Mouse (Mus musculus): Measurements from ENCODE around the gene Lce1g. TPM values are rescaled to one million over a fixed set of nuclear protein-coding genes. Genes with fewer than 3 reads are reported as not detected.

Gene Lce1g
- polyA plus RNA-seq (2015; fragmentation: Nextera tagmentation; extraction: Ambion mirVana) = not detected in 2 replicates

DNA sequence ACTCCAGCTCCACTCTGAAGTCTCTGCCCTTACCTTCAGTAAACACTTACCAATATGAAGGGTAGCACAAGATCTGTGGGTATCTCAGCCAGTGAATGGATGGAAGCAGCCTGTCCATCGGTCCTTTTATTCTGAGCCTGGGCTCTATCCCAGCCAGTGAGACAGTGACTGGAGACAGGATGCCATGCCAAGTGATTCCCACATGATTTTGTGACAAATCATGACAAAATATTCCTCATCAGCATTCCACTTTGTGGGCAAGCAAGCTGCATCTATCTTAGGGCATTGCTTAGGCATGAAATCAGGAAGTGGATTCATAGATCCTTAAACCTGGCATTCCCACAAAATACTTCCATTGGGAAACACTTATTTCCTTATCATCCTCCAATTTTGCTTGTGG, at the start of gene Lce1g:
Lce1g (minus strand) TSS at position 101 of the 400 bp plus-strand sequence.
- H3K4me3 ChIP-seq = no peak within 1 kb of the TSS
- H3K4me2 ChIP-seq = no peak within 1 kb of the TSS
- ATAC-seq (ENCODE audit: low FRiP score, low read depth) = no peak
- H3K27me3 ChIP-seq = no peaks in the 10 kb centered on the region
- no peaks in the 10 kb centered on the region for H3K4me1 ChIP-seq (replicated peaks)
- 83% methylated on average over 1 of the region's 1 CpGs for WGBS
- H3K27ac ChIP-seq (replicated peaks) = no peak within 1 kb of the TSS
- no peaks in the 10 kb centered on the region for H3K9me3 ChIP-seq
- H3K9ac ChIP-seq = no peak within 1 kb of the TSS
- no peaks in the 10 kb centered on the region for H3K36me3 ChIP-seq

DNA sequence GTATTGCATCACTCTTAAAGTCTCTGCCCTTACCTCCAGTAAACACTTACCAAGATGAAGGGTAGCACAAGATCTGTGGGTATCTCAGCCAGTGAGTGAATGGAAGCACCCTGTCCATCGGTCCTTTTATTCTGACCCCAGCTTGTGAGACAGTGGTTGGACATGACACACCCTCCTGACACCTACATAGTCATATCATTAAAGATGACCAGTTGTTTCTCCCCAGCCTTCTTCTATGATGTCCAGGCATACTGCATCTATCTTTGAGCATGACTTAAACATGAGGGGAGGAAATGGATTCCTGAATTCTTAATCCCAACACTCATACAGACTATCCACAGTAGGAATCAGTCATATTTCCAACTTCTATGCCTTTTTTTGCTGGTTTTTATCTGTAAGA, 38.3 kb upstream of the Lce1g start, which contains the start of gene Lce1j:
Lce1j (minus strand) TSS at position 101 of the 400 bp plus-strand sequence.
- no peak within 1 kb of the TSS for H3K27ac ChIP-seq (replicated peaks)
- WGBS = 93% methylated on average over 1 of the region's 1 CpGs
- H3K9ac ChIP-seq = no peak within 1 kb of the TSS
- ATAC-seq (ENCODE audit: low FRiP score, low read depth) = no peak
- H3K9me3 ChIP-seq = no peaks in the 10 kb centered on the region
- H3K27me3 ChIP-seq = no peaks in the 10 kb centered on the region
- no peaks in the 10 kb centered on the region for H3K4me1 ChIP-seq (replicated peaks)
- no peak within 1 kb of the TSS for H3K4me3 ChIP-seq
- H3K4me2 ChIP-seq = no peak within 1 kb of the TSS
- no peaks in the 10 kb centered on the region for H3K36me3 ChIP-seq

DNA sequence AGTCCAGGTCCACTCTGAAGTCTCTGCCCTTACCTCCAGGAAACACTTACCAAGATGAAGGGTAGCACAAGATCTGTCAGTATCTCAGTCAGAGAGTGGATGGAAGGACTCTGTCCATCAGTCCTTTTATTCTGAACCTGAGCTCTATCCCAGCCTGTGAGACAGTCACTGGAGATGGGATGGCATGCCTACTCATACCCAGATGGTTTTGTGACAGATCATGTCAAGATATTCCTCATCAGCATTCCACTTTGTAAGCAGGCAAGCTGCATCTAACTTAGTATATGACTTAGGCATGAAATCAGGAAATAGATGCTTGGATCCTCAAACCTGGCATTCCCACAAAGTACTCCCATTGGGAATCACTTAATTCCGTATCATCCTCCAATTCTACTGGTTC, 26.7 kb upstream of the Lce1g start, which contains the start of gene Lce1i:
Lce1i (minus strand) TSS at position 101 of the 400 bp plus-strand sequence.
- Histone ChIP-seq H3K36me3 (no peaks in the 10 kb centered on the region), H3K4me2 (no peak within 1 kb of the TSS), H3K27me3 (no peaks in the 10 kb centered on the region), H3K9ac (no peak within 1 kb of the TSS), H3K4me3 (no peak within 1 kb of the TSS), H3K27ac (replicated peaks) (no peak within 1 kb of the TSS), H3K9me3 (no peaks in the 10 kb centered on the region), H3K4me1 (replicated peaks) (no peaks in the 10 kb centered on the region)
- WGBS = 83% methylated on average over 1 of the region's 1 CpGs
- no peak for ATAC-seq (ENCODE audit: low FRiP score, low read depth)

DNA sequence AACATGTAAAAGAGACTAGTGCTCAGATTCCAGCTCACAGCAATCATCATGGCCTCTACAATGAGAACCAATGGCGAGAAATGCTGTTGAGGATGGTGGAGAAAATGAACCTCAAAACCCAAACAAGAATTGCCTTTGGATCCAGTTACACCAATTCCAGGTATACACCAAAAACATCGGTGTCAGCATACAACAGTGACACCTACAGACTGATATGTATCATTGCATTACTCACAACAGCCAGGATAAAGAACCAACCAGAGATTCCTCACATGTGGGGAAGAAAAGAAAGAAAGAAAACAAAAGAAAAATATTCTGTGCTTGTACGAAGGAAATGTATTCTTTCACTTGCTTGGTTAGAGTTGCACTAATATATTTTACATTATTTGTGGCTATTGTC, 19.4 kb upstream of the Lce1g start:
- H3K27ac ChIP-seq (replicated peaks) = no peak overlapping the region
- H3K4me2 ChIP-seq = no peak overlapping the region
- no peaks in the 10 kb centered on the region for H3K4me1 ChIP-seq (replicated peaks)
- ATAC-seq (ENCODE audit: low FRiP score, low read depth) = no peak
- no peak overlapping the region for H3K4me3 ChIP-seq
- no peaks in the 10 kb centered on the region for H3K9me3 ChIP-seq
- no peaks in the 10 kb centered on the region for H3K36me3 ChIP-seq
- H3K27me3 ChIP-seq = no peaks in the 10 kb centered on the region
- WGBS = 17% methylated on average over 3 of the region's 3 CpGs
- H3K9ac ChIP-seq = no peak overlapping the region

DNA sequence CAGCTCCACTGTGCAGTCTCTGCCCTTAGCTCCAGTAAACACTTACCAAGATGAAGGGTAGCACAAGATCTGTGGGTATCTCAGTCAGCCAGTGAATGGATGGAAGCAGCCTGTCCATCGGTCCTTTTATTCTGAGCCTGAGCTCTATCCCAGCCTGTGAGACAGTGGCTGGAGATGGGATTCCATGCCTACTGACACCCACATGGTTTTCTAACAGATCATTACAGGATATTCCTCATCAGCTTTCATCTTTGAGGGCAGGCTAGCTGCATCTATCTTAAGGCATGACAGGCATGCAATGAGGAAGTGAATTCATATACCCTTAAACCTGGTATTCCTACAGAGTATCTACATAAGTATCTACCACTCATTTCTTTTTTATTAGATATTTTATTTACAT, 12.8 kb upstream of the Lce1g start, which contains the start of gene Lce1h:
Lce1h (minus strand) TSS at position 101 of the 400 bp plus-strand sequence.
- Histone ChIP-seq H3K9me3 (no peaks in the 10 kb centered on the region), H3K27me3 (no peaks in the 10 kb centered on the region), H3K27ac (replicated peaks) (no peak within 1 kb of the TSS), H3K4me1 (replicated peaks) (no peaks in the 10 kb centered on the region), H3K9ac (no peak within 1 kb of the TSS), H3K4me3 (no peak within 1 kb of the TSS), H3K36me3 (no peaks in the 10 kb centered on the region), H3K4me2 (no peak within 1 kb of the TSS)
- no peak for ATAC-seq (ENCODE audit: low FRiP score, low read depth)
- WGBS = 90% methylated on average over 1 of the region's 1 CpGs

DNA sequence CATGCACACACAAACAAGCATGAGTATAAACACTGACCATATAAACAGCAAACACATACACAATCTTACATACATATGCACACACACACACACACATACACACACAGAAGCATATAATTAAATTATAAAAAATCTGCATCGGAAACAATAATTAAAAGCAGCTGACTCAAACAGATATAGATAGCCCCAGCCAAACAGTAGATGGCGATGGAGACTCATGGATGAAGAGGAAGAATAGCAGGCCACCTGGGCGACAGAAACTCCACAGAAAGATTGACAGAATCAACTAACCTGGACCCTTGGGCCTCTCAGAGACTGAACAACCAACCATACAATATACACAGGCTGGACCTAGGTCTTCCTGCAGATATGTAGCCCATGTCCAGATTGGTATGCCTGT, 1.1 kb upstream of the Lce1g start:
- ATAC-seq (ENCODE audit: low FRiP score, low read depth) = no peak
- no peak overlapping the region for H3K4me3 ChIP-seq
- WGBS = 47% methylated on average over 3 of the region's 3 CpGs
- no peak overlapping the region for H3K27ac ChIP-seq (replicated peaks)
- H3K9ac ChIP-seq = no peak overlapping the region
- no peaks in the 10 kb centered on the region for H3K36me3 ChIP-seq
- H3K4me2 ChIP-seq = no peak overlapping the region
- no peaks in the 10 kb centered on the region for H3K9me3 ChIP-seq
- no peaks in the 10 kb centered on the region for H3K4me1 ChIP-seq (replicated peaks)
- no peaks in the 10 kb centered on the region for H3K27me3 ChIP-seq

DNA sequence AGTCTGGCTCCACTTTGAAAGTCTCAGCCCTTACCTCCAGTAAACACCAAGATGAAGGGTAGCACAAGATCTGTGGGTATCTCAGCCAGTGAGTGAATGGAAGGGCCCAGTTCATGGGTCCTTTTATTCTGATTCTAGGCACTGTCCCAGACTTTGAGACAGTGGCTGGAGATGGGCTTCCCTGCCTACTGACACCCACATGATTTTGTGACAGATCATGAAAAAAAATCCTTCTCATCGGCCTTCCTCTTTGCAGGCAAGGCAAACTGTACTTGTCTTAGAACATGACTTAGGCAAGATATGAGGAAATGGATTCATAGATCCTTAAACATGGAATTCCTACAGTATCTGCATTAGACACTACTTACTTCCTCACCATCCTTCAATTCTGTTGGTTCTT, 13.1 kb downstream of the Lce1g start, which contains the start of gene Gm38119:
Gm38119 (minus strand) TSS at position 101 of the 400 bp plus-strand sequence.
- 79% methylated on average over 1 of the region's 1 CpGs for WGBS

DNA sequence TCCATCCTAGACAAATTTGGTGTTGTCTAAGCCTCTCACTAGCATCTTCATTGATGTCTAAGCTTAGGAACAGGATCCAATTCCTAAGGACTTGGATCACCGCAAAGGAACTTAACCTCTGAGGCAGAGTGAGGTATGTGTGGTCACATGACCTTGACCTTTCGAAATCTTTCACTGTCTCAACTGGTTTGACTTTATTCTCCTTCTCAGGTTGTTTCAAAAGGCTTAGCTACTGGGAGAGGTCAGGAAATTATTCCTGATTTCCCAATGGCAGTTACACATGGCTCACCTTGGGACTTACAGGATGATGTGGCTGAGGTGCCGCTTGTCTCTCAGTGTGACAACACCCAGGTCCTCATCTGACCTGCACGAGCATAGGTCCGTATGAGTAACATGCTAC, 29.5 kb downstream of the Lce1g start:
- no peak overlapping the region for H3K4me2 ChIP-seq
- H3K36me3 ChIP-seq = no peaks in the 10 kb centered on the region
- H3K9me3 ChIP-seq = no peaks in the 10 kb centered on the region
- ATAC-seq (ENCODE audit: low FRiP score, low read depth) = no peak
- no peaks in the 10 kb centered on the region for H3K4me1 ChIP-seq (replicated peaks)
- no peak overlapping the region for H3K27ac ChIP-seq (replicated peaks)
- H3K4me3 ChIP-seq = no peak overlapping the region
- H3K27me3 ChIP-seq = no peaks in the 10 kb centered on the region
- WGBS = 92% methylated on average over 5 of the region's 5 CpGs
- H3K9ac ChIP-seq = no peak overlapping the region

More for the DNA sequence above, 13.1 kb downstream of the Lce1g start, which contains the start of gene Gm38119:
- no peak within 1 kb of the TSS for H3K4me2 ChIP-seq
- H3K27me3 ChIP-seq = no peaks in the 10 kb centered on the region
- no peak within 1 kb of the TSS for H3K9ac ChIP-seq
- H3K9me3 ChIP-seq = no peaks in the 10 kb centered on the region
- H3K4me3 ChIP-seq = no peak within 1 kb of the TSS
- H3K36me3 ChIP-seq = no peaks in the 10 kb centered on the region
- no peak for ATAC-seq (ENCODE audit: low FRiP score, low read depth)
- H3K27ac ChIP-seq (replicated peaks) = no peak within 1 kb of the TSS
- H3K4me1 ChIP-seq (replicated peaks) = no peaks in the 10 kb centered on the region

DNA sequence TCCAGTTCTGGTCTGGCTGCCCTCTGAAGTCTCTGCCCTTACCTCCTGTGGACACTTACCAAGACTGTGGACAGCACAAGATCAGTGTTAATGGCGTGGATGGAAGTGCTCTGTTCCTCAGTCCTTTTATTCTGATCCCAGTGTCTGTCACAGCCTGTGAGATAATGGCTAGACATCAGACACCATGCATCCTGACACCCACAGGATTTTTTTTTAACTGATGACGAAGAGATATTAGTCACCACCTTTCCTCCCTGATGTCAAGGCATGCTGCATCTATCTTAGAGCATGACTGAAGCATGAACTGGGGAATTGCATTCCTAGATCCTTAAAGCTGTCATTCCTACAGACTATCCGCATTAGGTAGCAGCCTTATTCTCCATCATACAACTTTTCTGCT, 31.9 kb downstream of the Lce1g start, which contains the start of gene Lce1f:
Lce1f (minus strand) TSS at position 101 of the 400 bp plus-strand sequence.
- H3K4me3 ChIP-seq = no peak within 1 kb of the TSS
- no peak for ATAC-seq (ENCODE audit: low FRiP score, low read depth)
- WGBS = 83% methylated on average over 3 of the region's 3 CpGs

DNA sequence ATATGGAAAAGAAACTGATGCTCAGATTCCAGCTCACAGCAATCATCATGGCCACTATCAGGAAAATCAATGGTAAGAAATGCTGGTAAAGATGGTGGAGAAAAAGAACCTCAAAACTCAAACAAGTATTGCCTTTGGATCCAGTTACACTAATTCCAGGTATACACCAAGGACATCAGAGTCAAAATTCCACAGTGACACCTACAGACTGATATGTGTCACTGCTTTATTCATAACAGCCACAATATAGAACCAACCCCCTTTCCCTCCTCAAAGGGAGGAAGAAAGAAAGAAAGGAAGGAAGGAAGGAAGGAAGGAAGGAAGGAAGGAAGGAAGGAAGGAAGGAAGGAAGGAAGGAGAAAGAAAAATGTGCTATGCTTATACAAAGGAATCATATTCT, 37.0 kb downstream of the Lce1g start:
- Histone ChIP-seq H3K36me3 (no peaks in the 10 kb centered on the region), H3K4me3 (no peak overlapping the region), H3K27ac (replicated peaks) (no peak overlapping the region), H3K4me2 (no peak overlapping the region), H3K27me3 (no peaks in the 10 kb centered on the region), H3K4me1 (replicated peaks) (no peaks in the 10 kb centered on the region), H3K9me3 (no peaks in the 10 kb centered on the region), H3K9ac (no peak overlapping the region)
- ATAC-seq (ENCODE audit: low FRiP score, low read depth) = no peak

More for the DNA sequence above, 31.9 kb downstream of the Lce1g start, which contains the start of gene Lce1f:
- H3K9ac ChIP-seq = no peak within 1 kb of the TSS
- no peak within 1 kb of the TSS for H3K27ac ChIP-seq (replicated peaks)
- H3K4me1 ChIP-seq (replicated peaks) = no peaks in the 10 kb centered on the region
- no peak within 1 kb of the TSS for H3K4me2 ChIP-seq
- H3K9me3 ChIP-seq = no peaks in the 10 kb centered on the region
- H3K27me3 ChIP-seq = no peaks in the 10 kb centered on the region
- no peaks in the 10 kb centered on the region for H3K36me3 ChIP-seq

DNA sequence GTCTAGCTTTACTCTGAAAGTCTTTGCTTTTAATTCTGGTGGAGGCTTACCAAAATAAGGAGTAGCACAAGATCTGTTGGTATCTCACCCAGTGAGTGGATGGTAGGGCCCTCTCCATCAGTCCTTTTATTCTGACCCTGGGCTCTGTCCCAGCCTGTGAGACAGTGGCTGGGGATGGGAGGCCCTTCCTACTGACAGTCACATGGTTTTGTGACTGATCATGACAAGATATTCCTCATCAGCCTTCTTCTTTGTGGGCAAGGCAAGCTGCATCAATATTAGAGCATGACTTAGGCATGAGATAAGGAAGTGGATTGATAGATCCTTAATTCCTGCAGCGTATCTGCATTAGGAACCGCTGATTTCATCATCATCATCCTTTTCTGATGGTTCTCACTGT, 43.2 kb downstream of the Lce1g start, which contains the start of gene Lce1e:
Lce1e (minus strand) TSS at position 101 of the 400 bp plus-strand sequence.
- H3K9me3 ChIP-seq = no peaks in the 10 kb centered on the region
- no peak for ATAC-seq (ENCODE audit: low FRiP score, low read depth)
- no peaks in the 10 kb centered on the region for H3K4me1 ChIP-seq (replicated peaks)
- no peak within 1 kb of the TSS for H3K4me3 ChIP-seq
- no peak within 1 kb of the TSS for H3K4me2 ChIP-seq
- H3K9ac ChIP-seq = no peak within 1 kb of the TSS
- no peaks in the 10 kb centered on the region for H3K27me3 ChIP-seq
- 95% methylated on average over 2 of the region's 2 CpGs for WGBS
- no peak within 1 kb of the TSS for H3K27ac ChIP-seq (replicated peaks)
- H3K36me3 ChIP-seq = no peaks in the 10 kb centered on the region

All from hindbrain, embryonic 15.5 days (tissue).